Mouse (Mus musculus): Measurements from ENCODE around the gene Fam234b.
A peak's percentile ranks its signal among the peaks of the same experiment; 100 is the strongest.

- TF ChIP-seq CTCF (conservative IDR thresholded peaks at IDR 0.05; ENCODE audit: insufficient read depth, insufficient read length, low read depth, low read length) (peak; percentile 8; the same call in 1 of the 2 replicates), POLR2A (IDR thresholded peaks at IDR 0.05; ENCODE audit: low read depth, low read length) (no peak)
Observed at GRCm38 (mm10) chr6:135236576-135236975, 38.8 kb downstream of the Fam234b start.
